Mouse (Mus musculus) gastrocnemius, adult 8-10 months (tissue): ENCODE results near the gene Nova2. TPM values are rescaled to one million over a fixed set of nuclear protein-coding genes. Genes with fewer than 3 reads are reported as not detected.

Source experiments
- DNase-seq, 2 experiments: peaks; one replicate each; pipeline ENCODE4 v3.0.0; 2022; ENCODE audit warnings: low spot score in 2 of 2
- total RNA-seq, 4 experiments: library from RNA; stranded (reverse); gene quantifications; 2 replicates each; pipeline ENCODE4 v1.2.4; 2022

Nova2 gene
- total RNA-seq, 4 experiments from 2014 or later = 0.63 to 1.4 (median 0.97) TPM

DNA sequence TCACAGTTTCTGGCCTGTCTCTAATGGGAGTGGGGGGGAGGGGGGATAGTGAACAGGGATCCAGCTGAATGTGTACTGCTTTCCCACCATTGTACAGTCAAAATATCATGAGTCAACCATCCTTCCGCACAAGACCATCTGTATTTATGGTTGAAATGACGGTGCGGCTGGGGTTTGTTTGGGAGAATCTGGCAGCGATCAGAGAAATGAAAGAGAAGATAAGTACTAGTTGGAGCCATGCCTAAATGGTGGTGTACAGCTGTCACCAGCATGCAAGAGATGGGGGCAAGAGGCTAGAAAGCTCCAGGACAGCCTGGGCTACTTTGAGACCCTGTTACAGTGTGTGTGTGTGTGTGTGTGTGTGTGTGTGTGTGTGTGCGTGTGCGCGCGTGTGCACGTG lies 52.7 kb downstream of the Nova2 start:
- DNase-seq = no peak

- DNase-seq = no peak
Observed at GRCm38 (mm10) chr7:18986503-18986902, 60.8 kb downstream of the Nova2 start.

DNA sequence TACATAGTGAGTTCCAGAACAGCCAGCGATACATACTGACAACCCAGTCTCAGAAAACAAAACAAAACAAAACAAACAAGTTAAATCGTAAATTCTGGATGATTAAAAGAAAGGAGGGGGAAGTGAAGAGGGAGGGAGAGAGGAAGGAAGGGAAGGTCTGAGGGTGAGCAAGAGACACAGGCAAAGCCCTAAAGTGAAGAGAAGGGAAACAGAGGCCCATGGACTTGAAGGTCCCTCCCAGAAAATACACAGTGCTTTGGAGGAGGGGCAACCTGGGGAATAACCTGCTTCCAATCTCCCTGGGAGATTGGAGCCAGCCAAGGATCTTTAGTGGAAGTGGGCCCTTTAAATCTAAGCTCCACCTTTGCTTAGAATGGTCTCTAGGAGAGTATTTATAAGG lies 61.4 kb downstream of the Nova2 start, which contains the start of gene Nanos2:
Gene Nanos2 (plus strand): TSS at position 301 of the 400 bp plus-strand sequence.
- no peak for DNase-seq

DNA sequence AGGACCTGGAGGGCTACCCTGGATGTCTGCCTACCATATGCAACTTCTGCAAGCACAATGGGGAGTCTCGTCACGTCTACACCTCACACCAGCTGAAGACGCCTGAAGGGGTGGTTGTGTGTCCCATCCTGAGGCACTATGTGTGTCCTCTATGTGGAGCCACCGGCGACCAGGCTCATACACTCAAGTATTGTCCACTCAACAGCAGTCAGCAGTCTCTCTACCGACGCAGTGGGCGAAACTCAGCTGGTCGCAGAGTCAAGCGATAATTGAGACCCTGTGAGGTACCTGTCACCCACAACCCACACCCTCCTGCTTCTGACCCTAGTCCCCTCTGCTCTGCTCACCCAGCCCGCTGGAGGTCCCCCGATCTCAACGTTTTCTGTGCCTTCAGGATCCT lies 62.1 kb downstream of the Nova2 start:
- no peak for DNase-seq

- no peak for DNase-seq
Observed at GRCm38 (mm10) chr7:18988780-18989179, 63.1 kb downstream of the Nova2 start.

DNA sequence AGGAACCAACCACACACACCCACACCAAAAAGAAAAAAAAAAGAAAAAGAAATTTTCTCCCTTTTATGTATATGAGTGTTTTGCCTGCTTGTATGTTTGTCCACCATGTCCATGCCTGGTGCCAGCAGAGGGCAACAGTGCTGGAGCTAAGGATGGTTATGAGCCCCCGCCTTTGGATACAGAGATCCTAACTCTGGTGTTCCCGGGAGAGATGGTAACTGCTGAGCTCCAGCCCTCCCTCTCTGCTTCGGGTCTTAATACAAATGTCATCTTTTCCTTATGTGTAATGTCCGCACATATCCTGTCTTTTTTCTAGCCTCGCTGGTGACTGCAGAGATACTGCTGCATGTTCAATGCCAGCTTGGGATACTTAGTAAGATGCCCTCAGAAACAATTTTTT lies 64.3 kb downstream of the Nova2 start:
- DNase-seq = no peak

DNA sequence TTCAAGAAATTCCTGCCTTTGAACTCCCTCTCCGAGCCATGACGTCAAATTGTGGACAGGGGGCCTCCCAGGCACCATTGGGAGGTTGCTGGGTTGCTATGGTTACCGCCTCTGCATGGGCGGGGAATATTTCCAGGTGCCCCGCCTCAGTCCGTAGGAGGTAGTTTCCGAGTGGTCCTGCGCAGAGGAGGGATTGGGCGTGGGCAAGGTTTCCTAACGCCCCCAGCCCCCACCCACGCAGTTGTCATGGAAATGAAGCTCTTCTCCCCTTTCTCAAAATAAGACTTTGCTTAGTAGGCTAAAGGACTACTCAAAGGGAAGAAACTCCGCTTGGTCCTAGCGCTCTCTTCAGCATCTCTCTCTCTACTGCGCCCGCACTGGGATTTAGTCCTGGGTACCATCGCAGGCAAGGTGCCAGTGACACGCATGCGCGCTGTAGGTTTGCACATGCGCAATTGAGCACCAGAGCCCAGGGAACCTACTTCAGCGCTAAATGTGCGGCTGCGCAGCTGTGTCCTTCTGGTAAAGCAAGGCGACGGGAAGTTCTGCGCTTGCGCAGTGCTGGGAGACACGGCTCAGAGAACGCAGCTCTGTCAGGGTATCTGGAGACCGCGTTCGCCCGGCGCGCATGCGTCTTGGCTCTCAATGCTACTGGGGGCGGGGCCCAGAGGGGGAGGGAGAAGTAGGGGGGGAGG lies 65.1 kb downstream of the Nova2 start, which contains the start of gene Mypop:
Gene Mypop (plus strand): TSS at position 645 of the 695 bp plus-strand sequence.
- DNase-seq = peak; percentile 98 to 100

GRCm38 (mm10) chr7:18991660-18992293 lies 66.1 kb downstream of the Nova2 start:
- no peak for DNase-seq

DNA sequence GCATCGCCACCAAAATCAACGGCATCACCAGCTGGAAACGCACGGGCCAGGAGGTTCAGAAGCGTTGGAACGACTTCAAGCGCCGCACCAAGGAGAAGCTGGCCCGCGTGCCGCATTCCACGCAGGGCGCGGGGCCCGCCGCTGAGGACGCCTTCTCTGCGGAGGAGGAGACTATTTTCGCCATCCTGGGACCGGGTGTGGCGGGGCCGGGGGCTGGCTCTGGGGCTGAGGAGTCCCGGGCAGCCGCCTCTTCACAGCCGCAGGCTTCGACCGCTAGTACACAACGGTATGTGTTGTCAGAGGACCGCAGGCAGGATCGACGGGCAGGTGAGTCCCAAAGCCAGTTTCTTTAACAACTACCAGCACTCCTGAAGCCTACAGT lies 66.6 kb downstream of the Nova2 start:
- DNase-seq = peak in 1 of 2 experiments; percentile 33

- DNase-seq = no peak
Observed at GRCm38 (mm10) chr7:18993036-18993435, 67.3 kb downstream of the Nova2 start.

- DNase-seq = no peak
Observed at GRCm38 (mm10) chr7:18998835-18999234, 73.1 kb downstream of the Nova2 start.

- no peak for DNase-seq
Observed at GRCm38 (mm10) chr7:19000421-19000820, 74.7 kb downstream of the Nova2 start.

- peak; percentile 14 to 36 for DNase-seq
Observed at GRCm38 (mm10) chr7:19001066-19001806, 75.5 kb downstream of the Nova2 start.

GRCm38 (mm10) chr7:19001807-19002085 lies 76.1 kb downstream of the Nova2 start:
- no peak for DNase-seq

GRCm38 (mm10) chr7:19002115-19002514 lies 76.4 kb downstream of the Nova2 start:
- DNase-seq = no peak

GRCm38 (mm10) chr7:19002848-19003498 lies 77.3 kb downstream of the Nova2 start:
- peak; percentile 50 to 54 for DNase-seq

GRCm38 (mm10) chr7:19003902-19004630 lies 78.4 kb downstream of the Nova2 start, which contains the start of gene Irf2bp1:
Gene Irf2bp1, plus strand, starts transcription at chr7:19004044.
- DNase-seq = peak; percentile 88 to 91

GRCm38 (mm10) chr7:19004631-19005079 lies 79.0 kb downstream of the Nova2 start:
- peak in 1 of 2 experiments; percentile 22 for DNase-seq

DNA sequence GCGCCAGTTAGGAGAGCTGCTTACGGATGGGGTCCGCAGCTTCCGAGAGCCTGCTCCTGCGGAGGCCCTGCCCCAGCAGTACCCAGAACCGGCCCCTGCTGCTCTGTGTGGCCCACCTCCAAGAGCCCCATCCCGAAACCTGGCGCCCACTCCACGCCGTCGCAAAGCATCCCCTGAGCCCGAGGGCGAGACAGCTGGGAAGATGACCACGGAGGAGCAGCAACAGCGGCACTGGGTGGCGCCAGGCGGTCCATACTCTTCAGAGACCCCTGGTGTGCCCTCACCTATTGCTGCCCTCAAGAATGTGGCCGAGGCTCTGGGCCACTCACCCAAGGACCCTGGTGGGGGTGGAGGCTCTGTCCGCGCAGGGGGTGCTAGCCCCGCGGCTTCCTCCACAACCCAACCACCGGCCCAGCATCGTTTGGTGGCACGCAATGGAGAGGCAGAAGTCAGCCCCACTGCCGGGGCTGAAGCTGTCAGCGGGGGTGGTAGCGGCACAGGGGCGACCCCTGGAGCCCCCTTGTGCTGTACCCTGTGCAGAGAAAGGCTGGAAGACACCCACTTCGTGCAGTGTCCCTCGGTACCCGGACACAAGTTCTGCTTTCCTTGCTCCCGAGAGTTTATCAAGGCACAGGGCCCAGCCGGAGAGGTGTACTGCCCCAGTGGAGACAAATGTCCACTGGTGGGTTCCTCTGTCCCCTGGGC lies 79.9 kb downstream of the Nova2 start:
- DNase-seq = no peak

DNA sequence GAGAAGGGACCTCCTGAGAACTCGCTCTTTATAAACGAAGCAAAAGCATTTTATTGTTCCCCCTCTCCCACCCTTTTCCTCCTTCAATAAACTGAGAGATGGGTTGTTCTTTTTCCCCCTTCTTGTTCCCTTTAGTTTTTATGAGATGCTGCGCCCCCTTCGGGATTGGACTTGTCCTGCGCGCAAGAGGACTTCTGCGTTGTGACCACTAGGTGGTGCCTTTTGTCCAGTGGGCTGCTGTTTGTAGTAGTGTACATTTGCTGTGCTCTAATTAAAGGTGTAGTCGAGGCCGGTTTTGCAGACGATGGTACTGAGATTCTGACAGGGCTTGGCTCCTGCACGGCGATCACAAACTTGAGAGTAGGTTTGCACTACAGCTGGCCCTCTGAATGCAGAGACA lies 80.8 kb downstream of the Nova2 start:
- peak; percentile 76 to 79 for DNase-seq
